In the genomic region with DNA sequence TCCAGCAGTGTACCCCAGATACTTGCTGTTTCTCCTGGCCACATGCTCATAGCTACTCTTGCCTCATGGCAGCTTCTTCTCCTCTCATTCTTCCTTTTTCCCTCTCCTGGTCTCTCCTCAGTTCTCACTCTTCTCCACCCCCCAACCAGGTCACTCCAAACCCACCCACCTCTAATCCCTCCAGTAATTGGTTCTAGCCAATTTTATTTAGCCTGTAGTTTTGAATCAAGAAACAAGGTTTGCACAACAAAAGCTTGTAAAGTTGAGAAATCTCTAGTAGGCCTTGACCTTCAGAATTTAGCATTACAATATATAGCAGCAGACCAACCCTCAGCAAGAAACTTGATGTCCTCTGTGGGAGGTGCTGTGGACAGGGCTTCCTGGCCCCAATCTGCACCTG, we compare ENCODE assay signal across 13 mouse cellular contexts.
"Had no signal": no experiment of that assay in that cellular context is flagged by ENCODE, and none has a peak within 500 bp of the region (broad histone marks: within the 10 kb centered on the region; RNA-seq: fewer than 3 reads in every experiment).

No protein-coding gene starts in this region.

- H3K27me3 ChIP-seq: limb, embryonic 15.5 days; liver, embryonic 12.5 days; megakaryocyte, embryonic 14.5 days; midbrain, embryonic 15.5 days; stomach, embryonic 15.5 days had no signal

- H3K9ac ChIP-seq: limb, embryonic 15.5 days; liver, embryonic 12.5 days; lung, embryonic 14.5 days; midbrain, embryonic 15.5 days; stomach, embryonic 15.5 days had no signal

- H3K27ac ChIP-seq: limb, embryonic 15.5 days; liver, embryonic 12.5 days; midbrain, embryonic 15.5 days; stomach, embryonic 15.5 days had no signal

- H3K4me3 ChIP-seq: limb, embryonic 15.5 days; liver, embryonic 12.5 days; midbrain, embryonic 15.5 days; stomach, embryonic 15.5 days had no signal

- H3K4me1 ChIP-seq: limb, embryonic 15.5 days; midbrain, embryonic 15.5 days; stomach, embryonic 15.5 days had no signal

- H3K4me2 ChIP-seq: limb, embryonic 15.5 days; liver, embryonic 12.5 days; lung, embryonic 14.5 days; midbrain, embryonic 11.5 days; midbrain, embryonic 15.5 days; stomach, embryonic 15.5 days had no signal

- ATAC-seq: midbrain, embryonic 15.5 days had no signal

- H3K9me3 ChIP-seq: limb, embryonic 15.5 days; liver, embryonic 12.5 days; megakaryocyte, embryonic 14.5 days; midbrain, embryonic 15.5 days; stomach, embryonic 15.5 days had no signal

- DNase-seq: kidney, adult 11 months; kidney, adult 9 months; kidney, postnatal 14 days; lung, embryonic 14.5 days; lung, postnatal 10 days; lung, postnatal 4 days; right cerebral cortex, postnatal 14 days had no signal
